Mouse (Mus musculus) CH12F3 (cell line): ENCODE measurements around the gene Ppm1h.

Experiments
- in situ Hi-C: fragments of 300-500 bp; cut with MboI; formaldehyde crosslinking; loops from 2 replicates; pipeline ENCODE4 v1.14.3; 2020; ENCODE audit warnings: low sequenced_read_pairs

Ppm1h gene

DNA sequence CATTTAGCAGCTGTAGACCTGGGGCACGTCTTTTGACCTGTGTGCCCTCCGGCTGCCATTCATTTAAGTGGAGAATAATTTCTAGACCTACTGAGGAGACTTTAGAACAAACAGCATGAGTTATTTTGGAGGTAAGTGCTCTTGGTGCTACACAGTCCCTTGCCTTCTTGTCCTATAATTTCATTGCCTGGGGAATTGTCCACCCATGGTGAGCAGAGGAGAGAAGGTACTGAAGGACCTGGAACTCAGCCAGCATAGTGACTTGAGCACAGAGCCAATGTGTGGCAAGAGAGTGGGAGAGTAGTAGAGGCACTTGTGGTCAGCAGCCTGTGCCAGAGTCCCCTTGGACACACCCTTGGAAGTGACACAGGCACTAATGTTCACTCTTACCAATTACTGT, 64.8 kb downstream of the Ppm1h start:
- in situ Hi-C loops, result no loop called here

DNA sequence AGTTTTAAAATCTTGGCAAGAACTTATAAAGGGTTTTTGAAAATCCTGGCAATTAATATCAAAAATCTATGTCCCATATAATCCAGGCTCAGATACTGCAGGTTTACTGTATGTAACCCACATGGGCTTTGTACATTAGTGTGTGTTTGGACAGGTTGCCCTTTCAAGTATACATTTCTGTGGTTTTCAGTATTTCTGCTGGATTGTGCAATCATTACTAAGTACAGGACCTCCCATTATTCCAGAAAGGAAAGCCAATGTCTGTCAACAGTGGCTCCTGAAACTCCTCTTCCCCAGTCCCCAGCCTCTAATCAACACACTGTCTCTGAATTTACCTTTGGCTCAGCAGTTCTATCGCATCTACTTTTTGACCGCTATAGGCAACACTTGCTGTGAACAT, 66.4 kb downstream of the Ppm1h start:
- in situ Hi-C loops, result no loop called here

DNA sequence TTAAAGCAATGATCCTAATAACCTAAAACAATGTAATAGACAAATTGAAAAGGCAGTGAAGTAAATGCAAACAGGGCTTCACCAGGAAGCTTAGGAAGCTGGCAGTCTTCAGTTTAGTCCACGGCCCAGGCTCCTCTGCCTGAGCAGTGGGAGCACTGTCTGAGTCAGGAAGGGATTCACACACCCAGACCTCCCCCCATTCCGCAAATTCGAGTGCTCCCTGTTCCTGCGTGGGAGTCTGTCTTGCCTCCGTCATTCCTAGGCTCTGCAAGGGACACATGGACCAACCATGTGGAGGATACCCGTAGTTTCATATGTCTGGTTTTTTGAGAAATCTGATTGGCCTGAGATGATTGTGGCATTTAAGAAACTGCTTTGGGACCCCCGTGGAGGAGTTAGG, 67.6 kb downstream of the Ppm1h start:
- in situ Hi-C loops, result no loop called here

DNA sequence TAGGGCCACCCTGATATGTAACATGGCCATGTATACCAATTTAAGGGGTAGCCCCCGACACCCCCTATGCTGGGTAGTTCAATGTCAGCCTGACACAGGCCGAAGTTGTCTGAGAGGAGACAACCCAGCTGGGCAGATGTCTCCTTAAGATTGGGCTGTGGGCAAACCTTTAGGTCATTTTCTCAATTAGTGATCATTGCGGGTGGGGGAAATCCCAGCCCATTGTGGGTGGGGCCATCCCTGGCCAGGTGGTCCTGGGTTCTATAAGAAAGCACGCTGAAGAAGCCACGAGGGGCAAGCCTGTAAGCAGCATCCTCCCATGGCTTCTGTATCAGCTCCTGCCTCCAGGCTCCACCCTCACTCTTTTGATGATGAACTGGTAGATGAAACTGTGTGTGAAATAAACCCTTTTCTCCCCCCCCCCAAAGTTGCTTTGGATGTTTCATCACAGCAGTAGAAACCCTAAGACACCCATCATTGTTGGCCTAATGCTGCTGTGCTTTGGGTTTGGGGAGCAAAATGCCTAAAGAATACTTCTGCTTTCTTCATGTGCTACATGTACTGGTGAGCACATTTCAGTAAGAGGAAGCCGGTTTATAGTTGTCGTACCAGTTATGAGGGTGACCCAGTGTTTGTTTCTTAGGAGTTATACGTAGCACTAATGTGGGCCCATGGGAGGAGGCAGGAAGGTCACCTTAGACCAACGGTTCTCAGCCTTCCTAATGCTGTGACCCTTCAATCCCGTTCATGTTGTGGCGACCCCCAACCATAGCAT, 68.8 kb downstream of the Ppm1h start:
- in situ Hi-C loops, result no loop called here

DNA sequence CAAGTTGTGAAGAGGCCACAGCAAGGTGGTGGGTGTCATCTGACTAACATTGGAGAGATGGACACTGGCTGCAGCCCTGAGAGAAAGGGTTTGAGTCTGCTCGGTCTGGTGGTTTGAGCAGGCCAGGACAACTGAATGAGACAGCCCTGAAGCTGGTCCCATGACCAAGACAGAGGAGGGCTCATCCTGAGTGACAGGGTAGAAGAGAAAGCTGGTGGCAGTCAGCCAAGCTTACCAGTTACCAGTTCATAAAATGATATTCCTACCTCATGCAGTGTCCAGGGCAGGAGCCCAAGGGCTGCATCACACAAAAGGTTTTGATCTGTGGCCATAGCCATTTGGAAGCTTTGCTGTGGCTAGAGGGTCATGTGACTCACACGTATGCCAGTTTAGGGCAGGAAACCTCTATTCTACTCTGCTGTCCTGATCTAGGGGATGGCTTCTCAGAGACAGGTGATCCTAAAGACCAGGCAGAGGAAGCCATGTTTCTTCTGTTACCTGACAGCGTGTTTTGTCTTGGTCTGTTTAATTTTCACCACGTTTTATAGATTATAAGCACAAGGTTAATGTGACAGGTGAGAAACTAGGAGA, 69.9 kb downstream of the Ppm1h start:
- in situ Hi-C loops, result no loop called here

DNA sequence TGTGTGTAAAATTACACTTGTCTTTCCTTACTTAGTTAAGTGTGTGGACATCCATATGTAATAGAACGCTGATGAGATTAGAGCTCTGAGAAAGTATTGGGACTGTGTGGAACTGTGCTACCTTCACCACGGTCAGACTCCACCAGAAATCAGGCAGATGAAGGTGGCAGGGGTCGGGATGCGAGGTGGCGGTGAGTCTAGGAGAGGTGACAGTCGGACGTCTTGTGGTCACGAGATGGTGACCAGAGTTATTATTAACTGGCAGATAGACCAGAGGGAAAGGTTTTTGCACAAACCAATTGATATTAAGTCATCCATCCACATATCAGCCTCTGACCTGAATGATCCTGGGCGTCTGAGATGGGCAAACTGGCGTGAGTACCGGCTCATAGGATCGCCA, 70.5 kb downstream of the Ppm1h start:
- in situ Hi-C loops, result no loop called here

DNA sequence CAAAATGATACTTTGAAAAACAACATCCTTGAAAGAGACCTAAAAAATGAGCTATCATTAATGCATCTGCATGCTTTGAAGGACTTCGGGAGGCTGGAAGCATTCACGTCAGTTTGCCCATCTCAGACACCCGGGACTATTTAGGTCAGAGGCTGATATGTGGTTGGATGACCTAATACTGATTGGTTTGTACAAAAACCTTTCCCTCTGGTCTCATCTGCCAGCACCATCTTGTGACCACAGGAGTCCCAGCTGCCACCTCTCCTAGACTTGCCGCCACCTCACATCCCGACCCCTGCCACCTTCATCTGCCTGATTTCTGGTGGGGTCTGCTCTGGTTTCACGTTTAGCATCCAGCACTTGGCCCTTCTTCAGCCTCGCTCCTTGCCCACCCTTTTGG, 71.3 kb downstream of the Ppm1h start:
- in situ Hi-C loops, result no loop called here

DNA sequence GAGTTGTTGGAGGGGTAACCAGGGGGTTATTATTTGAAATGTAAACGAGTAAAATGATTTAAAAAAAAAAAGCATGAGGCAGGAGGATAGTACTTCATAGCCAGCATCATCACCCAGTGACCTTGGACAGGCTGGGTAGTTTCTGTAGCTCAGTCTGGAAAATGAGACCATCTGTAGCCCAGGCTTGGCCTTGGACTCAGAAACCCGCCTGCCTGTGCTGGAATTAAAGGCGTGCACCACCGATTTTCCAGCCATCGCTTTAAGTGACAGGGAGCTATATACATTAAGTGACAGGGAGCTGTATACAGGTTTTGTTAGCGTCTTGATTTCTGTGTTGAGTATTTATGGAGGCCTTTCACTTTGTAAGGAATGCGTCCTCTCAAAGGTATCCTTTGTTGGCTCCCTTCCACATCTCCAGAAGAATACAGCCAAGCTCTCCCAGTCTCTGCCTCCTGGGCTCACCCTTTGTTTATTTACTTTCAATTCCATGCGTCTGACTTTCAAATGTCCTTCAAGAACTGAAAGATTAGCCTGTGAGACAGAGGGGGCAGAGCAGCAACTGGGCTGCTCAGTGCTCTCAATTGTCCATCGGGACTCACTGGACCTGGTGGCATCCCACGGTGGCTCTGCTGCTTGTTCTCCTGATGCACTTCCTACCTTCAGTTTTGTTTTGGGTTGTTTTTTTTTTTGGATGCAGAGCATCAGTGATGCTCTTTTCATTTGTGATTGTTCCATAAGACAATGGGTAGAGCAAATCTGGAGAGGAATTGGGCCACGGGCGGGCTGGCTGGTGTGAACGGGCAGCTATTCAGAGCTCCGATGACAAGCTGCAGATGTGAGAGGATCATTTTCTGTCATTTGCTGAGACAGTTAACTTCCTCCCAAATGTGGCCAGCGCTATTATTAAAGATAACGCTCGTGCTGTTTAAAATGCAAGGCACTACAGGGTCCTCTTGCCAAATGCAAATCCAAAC, 74.7 kb downstream of the Ppm1h start:
- in situ Hi-C loops, result no loop called here

DNA sequence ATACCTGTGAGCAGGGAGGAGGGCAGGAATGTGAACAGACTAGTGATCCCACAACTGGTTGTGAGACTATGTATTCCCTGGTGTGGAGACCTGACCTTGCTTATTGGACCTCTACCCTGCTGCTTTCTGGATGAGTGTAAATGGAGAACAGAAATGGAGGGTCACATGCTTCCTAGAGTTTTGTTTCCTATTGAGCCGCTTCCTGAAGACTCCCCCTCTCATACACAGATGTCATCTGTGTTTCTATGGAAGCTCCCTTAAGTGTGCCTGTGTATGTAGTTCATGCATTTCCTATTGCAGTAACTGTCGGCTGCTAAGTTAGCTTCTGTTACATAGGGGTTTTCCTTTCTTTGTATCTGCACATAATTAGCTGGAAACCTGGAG, 75.4 kb downstream of the Ppm1h start:
- in situ Hi-C loops, result no loop called here

DNA sequence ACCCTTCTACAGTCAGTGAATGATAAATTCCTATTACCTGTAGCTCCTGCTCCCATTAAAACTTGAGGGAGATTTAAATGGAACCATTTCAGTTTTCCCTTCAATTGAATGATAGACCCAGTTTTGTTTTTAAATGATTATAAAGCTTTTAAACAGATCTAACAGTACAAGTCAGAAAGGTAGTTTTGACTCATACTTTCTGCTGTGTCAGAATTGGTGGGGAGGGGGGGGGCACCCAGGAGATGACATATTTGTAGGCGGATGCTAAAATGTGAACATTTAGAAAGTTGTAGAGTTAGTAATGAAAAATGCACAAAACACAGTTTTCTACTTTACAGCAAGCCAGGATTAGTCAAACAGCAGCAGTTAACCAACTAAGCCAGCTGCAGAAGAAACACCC, 76.4 kb downstream of the Ppm1h start:
- in situ Hi-C loops, result no loop called here

DNA sequence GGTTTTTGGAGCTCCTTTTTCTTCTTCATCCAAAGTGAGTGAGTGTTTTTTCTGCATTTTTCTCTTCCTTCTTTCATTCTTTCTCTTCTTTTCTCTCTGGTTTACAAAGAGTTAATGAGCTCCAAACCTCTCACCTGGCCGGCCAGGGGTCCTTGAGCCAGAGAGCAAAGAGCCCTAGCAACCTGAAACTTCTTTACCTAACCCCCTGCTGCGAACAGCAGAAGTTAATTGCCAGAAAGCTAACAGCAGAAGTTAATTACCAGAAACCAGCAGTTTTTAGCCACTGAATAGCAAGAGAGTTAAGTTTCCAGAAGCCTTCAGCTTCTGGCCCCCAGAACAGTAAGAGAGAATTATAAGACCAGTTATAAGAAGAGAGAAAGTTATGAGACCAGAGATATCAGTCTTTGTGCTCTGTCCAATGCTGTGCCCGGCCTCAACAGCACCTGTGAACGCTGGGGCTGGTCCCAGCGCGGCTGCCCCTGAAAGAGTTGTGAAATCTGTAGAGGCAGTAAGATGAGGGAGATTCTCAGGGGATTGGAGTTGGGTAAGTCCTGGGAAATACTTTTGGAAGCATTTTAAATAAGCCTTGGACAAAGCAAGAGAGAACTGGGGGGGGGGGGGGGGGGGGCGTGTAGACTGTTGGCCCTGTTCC, 78.4 kb downstream of the Ppm1h start:
- in situ Hi-C loops, result no loop called here

DNA sequence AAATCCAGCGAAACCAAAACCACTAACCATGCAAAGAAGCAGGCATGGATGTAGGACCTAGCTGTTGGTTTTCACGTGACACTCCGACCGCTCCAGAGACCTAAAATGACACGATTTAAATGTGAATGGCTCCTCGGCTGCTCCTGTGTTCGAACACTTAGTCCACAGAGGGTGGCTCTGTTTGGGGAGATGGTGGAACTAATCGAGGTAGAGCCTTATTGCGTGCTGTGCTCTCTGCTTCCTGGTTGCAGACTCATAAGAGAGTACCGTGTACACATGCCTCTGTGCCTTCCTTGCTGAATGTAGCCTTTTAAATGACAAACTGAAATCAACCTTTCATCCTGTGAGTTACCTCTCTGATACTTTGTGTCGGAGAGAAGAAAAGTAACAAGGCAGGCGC, 79.2 kb downstream of the Ppm1h start:
- in situ Hi-C loops, result no loop called here

DNA sequence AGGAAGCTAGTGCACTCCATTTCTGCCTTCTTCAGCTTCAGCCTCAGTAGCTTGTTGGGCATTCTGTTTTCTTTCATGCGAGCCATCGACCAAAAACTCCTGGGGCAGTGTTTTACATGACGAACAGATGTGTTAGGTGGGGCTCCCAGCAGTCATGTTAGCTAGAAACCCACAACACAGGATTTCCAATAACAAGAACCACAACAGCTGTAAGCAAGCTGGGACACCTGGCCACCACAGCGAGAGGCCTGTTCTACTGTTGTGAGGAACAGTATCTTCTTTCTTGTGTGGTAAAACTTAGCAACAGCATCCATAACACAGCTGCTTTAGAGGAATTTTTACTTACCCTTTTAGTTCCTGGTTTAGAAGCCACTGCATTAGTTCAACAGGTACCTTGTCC, 79.8 kb downstream of the Ppm1h start:
- in situ Hi-C loops, result no loop called here

DNA sequence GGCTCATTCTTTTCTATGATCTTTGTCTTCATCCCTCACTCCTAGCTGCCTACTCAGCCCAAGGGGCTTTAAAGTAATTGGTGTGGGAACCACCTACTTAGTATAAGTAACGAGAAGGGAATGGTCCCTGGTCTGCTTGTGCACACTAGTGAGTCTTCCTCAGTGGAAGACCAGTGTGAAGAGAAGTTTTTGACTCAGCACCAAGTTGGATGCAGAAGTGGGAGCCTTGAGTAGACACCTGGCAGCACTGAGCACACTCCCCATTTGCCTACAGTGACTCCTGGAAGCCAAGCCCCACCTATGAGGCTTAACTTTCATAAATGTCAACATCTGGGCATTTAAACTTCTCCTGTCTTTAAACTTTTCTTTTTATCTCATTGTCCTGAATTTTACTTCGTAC, 81.2 kb downstream of the Ppm1h start:
- in situ Hi-C loops, result no loop called here

DNA sequence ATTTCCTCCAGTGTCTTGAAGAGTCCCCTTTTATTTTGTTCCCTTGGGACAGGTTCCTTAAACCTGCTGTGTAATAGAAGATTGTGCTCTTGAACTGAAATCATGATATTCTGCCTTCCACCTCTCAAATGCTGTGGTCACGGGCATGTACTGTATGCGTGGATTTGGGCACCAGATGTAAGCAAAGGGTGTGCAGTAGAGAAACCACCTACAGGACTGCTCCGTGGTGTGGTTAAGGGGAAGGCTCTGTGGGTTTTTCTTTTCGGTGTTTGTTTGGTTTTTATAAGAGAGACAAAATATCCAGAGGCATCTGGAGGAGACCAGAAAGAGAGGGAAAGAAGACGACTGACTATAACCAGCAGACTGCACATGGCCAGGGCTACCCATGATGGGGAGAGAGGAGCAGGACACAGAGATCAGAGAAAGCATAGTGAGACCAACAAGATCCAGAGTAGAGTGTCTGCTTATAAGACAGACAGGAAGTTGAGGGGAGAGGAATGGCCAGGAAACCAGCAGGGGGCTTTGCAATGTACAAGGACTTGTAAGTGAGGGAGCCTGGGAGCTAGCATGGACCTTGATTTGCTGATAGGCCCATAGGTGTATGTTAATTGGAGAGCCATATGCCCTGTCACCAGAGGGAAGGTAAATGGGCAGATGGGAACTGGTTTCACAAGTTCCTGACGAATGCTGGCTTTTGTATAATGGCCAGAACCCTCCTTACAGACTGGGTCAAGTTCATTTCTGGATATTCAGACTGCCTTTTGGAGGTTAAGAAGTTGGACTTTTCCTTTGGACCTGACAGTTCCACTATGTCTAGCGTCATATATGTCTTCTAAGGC, 82.1 kb downstream of the Ppm1h start:
- in situ Hi-C loops, result no loop called here

DNA sequence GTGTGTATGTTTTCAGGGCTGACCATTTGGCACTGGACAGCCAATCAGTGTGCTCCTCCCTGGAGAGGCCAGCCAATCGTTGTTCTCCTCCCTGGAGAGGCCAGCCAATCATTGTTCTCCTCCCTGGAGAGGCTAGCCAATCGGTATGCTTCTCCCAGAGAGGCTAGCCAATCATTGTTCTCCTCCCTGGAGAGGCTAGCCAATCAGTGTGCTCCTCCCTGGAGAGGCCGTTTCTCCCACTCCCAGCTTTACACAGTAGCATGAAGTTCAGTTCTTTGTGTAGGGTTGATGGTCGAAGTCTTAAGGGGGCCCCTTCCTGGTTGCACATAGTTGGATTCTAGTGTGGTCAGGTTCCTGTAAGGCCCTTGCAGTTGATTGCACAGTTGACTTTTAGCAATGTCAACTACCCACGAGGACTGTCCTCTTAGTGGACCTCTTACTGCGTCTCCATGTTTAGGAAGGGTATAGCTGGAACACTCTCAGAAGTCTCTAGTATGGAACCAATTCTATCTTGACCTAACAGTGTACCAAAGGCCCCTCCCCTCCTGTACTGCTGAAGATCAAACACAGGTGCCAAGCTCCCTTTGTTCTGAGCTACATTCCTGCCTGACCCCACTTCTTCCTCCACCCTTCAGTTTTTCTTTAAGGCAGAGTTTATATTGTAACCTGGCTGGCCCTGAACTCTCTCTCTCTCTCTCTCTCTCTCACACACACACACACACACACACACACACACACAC, 84.4 kb downstream of the Ppm1h start:
- in situ Hi-C loops, result no loop called here

DNA sequence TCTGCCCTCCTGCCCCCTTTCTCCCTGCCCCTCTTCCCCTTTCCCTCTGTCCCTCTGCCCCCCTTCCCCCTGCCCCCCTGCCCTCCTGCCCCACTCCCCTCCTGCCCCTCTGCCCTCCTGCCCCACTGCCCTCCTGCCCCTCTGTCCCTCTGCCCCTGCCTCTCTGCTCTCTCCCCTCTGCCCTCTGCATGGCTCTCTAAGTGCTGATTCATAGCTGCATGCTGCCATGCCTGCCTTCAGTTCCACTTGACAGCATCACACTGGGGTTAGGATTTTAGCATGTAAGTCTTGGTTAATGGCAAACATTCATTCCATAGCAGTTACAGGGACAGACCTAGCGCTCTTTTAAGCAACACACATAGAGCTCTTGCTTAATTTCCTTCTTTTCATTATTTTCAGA, 85.0 kb downstream of the Ppm1h start:
- in situ Hi-C loops, result no loop called here

DNA sequence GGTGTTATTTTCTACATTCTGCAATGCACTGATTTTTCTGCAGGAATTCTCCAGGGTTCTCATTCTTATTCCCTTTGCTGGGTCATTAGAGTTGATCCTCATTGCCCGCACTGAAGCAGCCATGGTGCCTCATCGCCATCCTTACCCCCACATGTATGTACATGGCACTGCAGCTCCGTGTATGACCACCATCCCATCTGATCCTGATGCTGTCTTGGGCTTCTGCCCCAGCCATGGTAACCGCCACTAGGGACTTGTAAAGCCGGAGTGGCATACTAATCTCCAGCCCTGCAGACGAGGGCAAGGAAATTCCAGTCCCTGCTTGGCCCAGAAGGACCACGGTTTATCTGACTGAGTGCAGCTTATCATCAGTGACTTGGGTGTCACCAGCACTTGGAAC, 86.1 kb downstream of the Ppm1h start:
- in situ Hi-C loops, result no loop called here

DNA sequence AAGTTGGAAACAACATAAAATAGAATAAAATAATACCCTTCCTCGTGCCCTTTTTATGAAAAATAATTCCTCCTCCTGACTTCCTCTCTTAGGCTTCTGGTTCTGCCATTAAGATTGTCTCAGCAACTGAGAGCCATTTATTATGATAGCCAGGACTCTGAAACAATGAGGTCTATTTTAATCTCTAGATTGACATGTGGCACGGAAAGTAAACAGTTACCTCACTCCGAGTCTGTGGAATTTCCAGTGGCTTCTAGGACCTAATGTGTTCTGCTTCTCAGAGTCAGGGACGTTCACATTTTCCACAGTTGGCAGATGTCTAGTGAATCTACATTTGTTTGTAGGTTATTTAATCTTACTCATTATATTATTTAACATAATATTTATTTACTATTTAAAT, 87.0 kb downstream of the Ppm1h start:
- in situ Hi-C loops, result no loop called here

DNA sequence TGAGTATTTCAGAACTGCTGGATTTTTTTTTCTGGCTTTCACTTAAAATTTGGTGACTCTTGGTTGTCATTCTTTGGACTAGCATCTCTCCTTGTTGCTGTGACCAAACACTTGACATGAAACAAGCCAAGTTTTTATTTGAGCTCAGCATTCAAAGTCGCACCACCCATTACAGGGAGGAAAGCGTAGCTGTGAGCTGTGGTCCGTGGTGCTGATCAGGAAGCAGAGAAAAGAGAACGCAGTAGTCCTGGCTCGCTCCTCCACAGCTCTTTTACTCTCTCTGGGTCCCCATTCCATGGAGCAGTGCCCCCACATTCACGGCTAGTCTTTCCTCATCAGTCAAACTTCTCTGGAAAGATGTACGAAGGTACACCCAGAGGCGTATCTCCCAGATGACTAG, 87.4 kb downstream of the Ppm1h start:
- in situ Hi-C loops, result no loop called here
